Mouse (Mus musculus) cerebral cortex, adult 2 months (tissue): Measurements from ENCODE around the gene Ncs1.

Source experiments
- WGBS: fragments of 180-500 bp; shearing (Covaris S2); methylation state at CpG from one replicate; pipeline ENCODE4 v1.1.7; 2018; 5-methylcytosine and 5-hydroxymethylcytosine counted together

The Ncs1 gene

DNA sequence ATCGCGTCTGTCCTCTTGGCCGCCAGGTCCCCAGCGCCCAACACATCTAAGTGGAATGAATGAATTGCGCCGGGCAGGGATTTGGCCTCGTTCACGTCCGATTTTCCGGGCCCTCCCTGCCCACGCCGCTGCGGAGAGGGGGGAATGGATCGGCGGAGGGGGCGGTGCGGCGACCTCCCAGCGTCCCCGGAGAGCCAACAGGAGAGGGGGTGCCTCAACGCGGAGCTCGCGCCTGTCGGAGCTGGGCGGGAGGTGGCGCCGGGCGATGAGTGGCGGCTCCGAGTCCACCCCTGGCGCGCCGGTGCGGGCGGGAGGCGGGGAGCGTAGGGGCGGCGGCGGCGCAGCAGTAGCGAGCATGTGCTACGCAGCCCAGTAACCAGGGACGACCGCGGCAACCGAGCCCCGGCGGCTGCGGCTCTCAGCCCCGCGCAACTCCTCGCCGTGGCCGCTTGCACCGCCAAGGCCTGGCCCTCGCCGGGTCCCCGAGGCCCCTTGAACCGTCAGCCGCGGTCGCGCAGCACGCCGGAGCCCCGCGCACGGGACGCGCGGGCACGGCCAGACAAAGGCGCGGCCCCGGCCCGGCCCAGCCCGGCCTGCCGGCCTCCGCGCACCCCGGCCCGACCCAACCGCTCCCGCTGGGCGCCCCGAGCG, at the start of gene Ncs1:
TSS of gene Ncs1 (plus strand) at position 333 of the 651 bp plus-strand sequence.
- under 1% methylated on average over 89 of the region's 89 CpGs for WGBS

DNA sequence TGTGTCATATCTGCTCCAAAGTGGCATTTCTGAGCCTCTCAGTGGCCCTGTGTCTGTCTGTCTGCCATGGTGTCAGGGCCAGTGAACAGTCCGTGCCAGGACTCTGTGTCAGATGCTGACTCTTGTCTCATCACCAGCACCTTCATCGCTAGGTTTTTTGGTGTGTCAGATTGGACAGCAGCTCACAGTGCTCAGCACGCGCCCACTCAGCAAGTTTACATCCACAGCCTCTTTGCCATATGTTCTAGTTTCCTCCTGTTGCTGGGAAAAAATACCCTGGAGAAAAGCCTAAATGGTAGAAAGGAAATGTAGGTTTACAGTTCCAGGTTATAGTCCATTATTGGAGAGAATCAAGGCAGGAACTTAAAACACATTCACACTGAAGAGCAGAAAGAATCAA, 47.0 kb upstream of the Ncs1 start:
- 63% methylated on average over 4 of the region's 4 CpGs for WGBS

DNA sequence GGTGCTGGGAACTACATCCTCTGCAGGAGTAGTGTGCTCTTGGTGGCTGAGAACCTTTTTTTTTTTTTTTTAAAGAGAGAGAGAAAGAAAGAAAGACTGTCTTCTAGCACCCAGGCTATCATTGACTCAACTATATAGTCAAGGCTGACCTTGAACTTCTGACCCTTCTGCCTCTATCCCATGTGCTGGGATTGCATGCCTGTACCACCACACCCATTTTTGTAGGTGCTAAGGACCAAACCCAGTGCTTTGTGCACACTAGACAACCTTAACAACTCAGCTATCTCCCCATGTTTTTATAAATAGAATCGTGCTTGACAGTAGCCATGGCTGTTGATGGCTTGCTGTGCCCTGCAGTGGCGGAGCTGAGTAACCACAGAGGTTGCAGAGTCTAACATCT, 45.6 kb upstream of the Ncs1 start:
- WGBS = 97% methylated on average over 2 of the region's 2 CpGs

DNA sequence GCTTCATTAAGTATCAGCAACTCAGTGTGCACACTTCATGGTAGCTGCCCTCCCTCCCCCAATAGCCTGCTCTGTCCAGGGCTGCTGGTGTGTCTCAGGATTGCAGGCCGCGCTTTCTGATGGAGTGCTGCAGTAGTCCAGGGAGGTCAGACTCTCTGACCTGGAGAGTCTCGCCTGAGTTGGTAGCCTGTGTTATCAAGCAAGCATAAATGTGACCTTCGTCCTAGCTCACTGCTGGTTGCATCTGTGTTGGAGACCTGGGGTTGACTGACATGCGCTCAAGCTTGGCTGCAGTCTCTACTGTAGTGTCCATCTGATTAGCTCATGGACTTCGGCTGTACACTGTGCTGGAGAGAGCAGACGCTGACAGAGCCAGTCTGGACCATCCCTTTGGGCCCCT, 43.8 kb upstream of the Ncs1 start:
- WGBS = 89% methylated on average over 7 of the region's 7 CpGs

DNA sequence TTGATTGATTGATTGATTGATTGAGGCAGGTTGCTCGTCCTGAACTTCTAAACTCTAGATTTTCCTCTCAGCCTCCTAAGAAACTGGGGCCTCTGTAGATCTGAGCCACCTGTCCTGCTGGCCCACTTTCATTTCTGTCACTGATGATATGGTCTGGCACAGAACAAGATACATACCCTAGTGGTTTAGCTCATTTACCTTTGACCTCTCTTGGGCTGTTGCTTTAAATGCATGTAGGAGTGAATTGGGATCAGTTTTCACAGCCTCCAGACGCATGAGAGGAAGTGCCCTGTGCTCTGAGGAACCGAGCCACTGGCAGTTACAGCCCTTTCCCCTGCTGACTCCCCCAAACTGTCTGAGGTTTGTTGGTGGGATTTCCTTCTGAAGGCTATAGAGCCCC, 43.3 kb upstream of the Ncs1 start:
- 86% methylated on average over 3 of the region's 3 CpGs for WGBS

DNA sequence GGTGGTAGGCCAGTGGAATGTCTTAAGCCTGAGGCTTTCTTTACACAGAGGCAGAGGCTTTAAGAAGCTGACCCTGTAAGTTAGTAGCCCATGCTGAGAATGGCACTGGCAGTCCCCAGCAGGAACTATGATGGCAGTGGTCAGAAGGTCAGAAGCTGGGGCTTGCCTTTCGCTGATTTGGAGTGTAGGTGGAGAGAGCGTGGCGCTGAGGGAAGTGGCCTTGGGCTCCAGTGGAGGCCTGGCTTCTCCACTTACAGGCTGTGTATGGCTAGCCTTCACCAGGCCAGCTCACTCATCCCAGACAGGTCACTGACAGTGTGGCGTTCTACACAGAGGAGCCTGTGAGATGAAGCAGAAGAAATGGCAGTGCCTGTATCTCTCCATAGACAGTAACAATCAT, 42.7 kb upstream of the Ncs1 start:
- WGBS = 89% methylated on average over 4 of the region's 4 CpGs

DNA sequence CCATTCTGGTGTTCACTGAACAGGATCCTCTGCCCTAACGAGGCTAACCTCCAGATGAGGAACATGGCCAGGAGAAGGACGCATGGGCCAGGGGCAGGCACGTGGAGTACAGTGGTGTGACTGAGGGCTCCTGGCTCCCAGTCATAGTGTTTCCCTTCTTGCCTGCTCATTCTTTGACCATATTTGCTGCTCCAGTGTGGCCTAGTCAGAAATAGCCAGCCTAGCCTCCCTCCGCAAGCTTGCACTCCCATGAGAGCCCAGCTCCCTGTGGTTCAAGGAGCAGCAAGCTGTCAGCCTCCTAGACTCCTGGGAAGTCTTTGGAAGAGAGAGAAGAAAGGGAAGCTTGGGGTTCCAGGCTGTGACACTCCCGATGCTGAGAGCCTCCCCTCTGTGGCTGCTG, 40.9 kb upstream of the Ncs1 start:
- 87% methylated on average over 5 of the region's 5 CpGs for WGBS

DNA sequence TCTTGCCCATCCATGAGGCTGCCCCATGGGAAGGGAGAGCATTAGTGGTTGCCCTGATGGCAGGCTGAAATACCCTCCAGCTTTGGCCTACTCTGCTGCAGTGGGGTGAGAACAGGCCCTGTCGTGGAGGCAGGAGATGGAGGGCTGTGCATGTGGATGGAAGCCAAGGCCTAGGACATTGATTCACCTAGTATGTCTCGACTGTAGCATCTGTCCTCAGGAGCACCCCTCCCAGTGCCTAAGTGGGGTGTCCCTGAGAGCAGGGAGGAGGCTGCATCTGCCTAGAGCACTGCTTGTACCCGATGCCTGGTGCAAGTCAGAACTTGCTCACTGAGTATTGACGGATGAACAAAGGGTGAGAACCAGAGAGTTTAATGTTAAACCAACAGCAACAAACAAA, 39.4 kb upstream of the Ncs1 start:
- WGBS = 50% methylated on average over 4 of the region's 4 CpGs

DNA sequence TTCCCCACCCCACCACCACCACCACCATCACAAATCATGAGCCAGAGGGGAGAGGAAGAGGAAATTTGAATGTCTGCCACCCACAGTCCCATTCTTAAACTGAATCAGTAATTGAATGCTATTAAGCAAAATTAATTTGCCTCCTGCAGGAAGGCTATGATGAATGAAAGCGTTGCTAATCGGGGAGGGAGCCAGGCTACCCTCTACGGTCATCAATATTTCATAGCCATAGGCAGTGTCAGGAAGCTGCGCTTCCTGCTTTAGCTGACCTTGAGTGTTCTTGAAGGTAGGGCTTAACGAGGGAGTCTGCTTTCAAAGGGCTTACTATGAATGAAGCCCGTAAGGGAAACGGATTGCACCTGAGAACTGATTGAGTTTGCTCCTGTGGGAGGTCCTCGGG, 38.7 kb upstream of the Ncs1 start:
- WGBS = 75% methylated on average over 8 of the region's 8 CpGs

DNA sequence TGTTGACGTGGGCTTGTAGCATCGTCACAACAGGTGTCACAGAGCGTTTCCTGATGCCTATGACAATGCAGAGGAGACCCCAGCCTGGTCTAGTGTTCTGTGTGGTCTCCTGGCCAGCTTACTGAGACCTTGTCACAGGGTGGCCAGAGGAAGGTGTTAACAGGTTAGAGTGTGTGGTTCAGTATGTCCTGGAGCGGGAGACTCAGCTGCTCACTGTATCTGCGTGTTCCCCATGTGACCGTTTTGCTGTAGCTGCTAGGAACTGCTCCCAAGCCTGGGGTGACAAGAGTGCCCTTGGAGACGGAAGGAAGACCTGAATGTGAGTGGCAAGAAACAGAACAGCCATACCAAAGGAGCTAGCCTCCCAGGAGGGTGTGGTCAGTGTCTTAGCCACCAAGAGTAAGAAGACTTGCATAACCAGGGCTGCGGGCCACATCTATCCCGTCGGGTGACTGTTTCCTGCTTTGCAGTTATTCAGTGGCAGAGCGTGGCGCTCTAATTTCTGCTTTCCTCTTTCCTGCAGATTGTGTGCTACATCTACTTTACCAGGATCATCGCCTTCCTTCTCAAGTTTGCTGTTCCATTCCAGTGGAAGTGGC, 37.0 kb upstream of the Ncs1 start:
- WGBS = 91% methylated on average over 13 of the region's 13 CpGs

DNA sequence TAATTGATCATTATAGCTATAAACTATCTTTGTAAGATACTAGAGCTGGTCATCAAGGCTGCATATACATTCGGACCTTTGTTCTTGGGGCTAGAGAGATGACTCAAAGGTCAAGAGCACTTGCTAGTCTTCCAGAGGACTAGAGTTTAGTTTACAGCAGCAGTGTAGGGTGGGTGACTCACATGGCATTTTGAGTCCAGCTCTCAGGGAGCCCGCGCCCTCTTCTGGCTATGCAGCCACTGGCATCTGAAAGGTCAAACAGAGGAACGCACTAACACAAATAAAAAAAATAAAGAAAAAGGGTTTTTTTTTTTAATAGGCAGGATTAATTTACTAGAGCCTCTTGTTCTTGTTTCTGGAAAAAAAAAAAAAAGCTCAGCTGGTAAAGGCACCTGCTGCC, 36.1 kb upstream of the Ncs1 start:
- 87% methylated on average over 4 of the region's 4 CpGs for WGBS

DNA sequence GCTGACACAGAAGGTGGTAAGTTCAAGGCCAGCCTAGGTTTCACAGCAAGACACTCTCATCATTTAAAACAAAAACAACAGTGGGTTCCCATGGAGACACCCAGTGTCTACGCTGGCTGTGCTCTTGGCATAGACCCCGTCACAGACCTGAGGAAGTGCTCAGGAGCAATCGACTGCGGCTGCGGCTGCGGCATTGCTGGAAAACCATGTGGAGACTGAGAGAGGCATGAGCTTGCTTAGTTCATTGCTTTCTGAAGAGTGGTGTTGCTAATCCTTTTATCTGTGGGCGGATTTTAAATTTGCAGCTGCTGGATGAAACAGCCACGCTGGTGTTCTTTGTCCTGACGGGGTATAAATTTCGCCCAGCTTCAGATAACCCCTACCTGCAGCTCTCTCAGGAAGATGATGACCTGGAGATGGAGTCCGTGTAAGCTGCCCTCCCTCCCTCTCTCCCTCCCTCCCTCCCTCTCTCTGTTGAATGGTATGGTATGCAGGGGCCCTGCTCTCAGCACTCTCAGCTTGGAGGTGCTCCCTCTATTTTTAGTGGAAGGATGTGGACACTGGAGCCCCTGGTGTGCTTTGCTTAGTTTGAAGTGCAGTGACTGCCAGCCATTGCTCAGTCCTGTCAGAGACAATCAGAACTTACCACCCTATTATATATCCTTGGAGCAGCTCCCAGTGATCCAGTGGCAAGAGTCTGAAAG, 35.3 kb upstream of the Ncs1 start:
- 39% methylated on average over 11 of the region's 11 CpGs for WGBS

DNA sequence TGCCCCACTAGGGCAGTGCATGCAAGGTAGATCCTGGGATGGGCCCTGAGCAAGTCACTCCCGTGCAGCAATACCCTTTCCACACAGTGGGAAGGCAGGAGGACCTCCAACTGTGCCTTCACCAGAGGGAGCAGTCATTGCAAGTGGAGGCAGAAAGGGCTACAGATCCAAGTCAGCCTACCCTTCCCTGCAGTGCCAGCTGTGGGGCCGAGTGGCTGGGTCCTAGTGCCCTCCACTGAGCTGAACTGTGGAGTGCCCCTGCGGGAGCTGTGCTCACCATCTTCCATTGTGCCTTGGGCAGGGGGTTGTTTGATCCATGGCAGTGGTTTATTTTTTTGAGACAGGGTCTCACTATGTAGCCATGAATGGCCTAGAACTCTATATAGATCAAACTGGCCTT, 34.4 kb upstream of the Ncs1 start:
- WGBS = 66% methylated on average over 3 of the region's 3 CpGs

DNA sequence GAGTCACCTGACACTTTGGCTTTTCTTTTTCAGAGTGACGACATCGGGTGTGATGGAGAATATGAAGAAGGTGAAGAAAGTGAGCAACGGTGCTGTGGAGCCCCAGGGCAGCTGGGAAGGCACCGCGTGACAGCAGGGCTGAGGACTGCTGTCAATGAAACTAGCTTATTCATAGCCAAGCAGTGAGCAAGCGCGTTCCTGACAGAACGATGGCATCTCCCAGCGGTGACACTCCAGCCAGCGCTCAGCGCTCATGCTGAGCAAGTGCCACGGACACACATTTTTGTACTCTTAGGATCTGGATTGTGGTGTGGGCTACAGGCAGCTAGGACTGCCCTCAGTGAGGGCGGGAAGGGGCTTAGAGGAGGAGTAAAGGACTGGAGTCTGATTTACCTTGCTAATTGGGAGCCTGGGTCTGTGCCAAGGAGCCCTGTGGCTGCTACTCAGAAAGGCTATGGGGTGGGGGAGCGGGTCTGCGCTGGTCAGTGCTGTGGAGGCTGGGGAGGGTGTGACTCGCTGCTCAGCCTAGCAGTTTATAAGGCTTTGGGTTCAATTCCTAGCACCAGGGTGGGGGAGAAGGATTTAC, 31.3 kb upstream of the Ncs1 start:
- WGBS = 62% methylated on average over 16 of the region's 16 CpGs

DNA sequence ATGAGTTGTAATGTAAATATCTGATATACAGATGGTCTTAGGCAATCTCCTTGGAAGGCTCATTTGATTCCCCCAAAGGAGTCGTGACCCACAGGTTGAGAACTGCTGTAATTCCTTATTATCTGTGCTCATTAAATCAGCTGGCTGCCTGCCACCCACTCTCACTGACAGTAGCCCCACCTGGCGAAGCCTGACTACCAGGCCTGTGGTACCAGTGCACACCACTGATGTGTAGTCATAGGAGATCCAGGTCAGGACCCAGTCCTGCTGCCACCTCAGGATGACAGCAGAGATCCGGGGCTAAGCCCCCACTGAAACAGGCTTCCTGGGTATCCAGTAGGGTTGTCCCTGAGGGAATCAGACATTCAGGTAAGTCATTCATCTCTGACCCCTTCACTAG, 27.0 kb upstream of the Ncs1 start:
- 76% methylated on average over 3 of the region's 3 CpGs for WGBS

DNA sequence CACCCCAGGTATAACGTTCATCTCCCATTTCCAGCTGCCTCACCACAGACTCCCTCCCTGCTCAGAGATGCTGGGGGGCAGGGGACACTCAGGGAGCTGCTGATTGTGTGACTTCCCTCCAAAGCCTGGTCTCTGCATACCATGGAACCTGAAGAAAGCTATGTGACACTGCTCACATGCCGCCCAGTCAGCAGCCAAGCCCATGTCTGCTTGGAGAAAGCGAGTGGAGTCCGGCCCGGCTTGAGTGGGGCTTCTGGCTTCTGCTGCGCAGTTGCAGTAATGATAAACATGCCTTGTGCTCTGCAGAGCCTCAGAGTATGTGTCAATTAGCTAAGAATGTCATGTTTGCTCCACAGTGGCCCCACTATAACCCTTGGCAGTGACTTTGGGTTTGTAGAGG, 26.2 kb upstream of the Ncs1 start:
- WGBS = 89% methylated on average over 6 of the region's 6 CpGs

DNA sequence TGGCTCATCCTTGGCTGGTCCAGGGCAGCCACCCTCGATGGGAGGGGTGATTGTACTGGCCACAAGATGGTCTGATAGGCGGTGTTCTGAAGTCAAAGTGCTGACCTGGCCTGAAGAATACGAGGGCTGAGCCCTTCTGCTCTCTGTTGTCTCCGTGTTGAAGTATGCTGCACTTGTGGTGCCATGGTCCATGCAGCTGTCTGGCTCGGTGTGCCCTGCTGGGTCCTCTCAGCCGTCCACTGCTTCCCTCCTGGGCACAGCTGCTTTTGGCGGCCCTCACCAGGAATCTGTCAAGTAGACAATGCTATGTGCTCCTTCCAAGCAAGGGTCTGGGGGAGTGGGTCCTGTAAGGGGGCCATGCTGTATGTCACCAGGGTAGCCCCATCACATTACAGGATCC, 24.8 kb upstream of the Ncs1 start:
- WGBS = 58% methylated on average over 7 of the region's 7 CpGs

DNA sequence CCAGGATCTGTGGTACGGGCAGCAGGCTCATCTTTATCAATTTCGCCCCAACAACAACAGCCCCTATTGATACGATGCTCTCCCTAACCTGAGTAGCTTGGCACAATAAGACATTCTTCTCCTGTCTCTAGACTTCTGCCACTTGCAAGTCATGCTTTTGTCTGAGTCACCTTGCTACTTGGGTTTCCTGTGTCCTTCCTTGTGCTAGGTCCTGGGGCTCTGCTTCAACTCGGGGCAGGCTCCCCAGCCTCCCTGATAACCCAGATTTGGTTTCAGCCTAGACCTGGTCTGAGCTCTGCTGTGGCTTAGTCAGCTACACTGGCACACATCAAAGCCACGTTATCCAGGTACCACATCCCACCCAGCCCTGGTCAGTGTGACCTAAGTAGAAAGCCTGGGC, 24.0 kb upstream of the Ncs1 start:
- WGBS = 72% methylated on average over 5 of the region's 5 CpGs

DNA sequence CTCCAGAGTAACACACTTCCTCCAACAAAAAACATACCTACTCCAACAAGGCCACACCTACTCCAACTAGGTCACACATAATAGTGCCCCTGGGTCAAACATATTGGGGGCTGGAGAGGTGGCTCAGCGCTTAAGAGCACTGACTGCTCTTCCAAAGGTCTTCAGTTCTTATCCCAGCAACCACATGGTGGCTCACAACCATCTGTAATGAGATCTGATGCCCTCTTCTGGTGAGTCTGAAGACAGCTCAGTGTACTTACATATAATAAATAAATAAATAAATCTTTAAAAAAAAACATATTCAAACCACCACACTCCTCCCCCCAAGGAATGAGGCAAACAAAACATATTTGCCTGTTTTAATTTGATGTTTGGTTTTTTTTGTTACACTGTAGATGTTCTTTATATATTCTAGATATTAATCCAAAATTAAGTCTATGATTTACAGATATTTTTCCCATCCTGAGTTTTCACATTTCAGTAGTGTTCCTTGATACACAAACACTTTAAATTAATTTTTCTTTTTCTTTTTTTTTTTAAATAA, 16.8 kb upstream of the Ncs1 start:
- WGBS = 64% methylated on average over 1 of the region's 1 CpGs

DNA sequence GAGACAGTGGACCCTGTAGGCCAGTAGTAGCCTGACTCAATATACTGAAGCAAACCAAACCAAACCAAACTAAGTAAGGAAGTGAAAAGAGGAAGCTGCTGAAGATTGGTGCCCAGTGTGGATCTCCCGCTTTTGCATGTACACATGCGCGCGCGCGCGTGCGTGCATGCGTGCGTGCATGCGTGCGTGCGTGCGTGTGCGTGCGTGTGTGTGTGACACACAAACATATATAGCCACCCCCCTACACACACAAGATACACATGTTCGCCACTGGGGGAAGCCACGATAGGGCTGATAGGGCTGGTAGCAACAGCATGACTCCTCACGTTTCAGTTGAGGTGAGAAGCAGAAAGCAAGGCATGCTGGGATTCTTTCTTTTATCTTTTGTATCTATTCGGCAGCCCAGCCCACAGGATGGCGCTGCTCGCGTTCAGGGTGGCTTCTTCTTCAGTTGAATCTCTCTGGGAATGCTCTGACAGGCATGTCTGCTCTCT, 6.4 kb upstream of the Ncs1 start:
- 47% methylated on average over 23 of the region's 23 CpGs for WGBS

DNA sequence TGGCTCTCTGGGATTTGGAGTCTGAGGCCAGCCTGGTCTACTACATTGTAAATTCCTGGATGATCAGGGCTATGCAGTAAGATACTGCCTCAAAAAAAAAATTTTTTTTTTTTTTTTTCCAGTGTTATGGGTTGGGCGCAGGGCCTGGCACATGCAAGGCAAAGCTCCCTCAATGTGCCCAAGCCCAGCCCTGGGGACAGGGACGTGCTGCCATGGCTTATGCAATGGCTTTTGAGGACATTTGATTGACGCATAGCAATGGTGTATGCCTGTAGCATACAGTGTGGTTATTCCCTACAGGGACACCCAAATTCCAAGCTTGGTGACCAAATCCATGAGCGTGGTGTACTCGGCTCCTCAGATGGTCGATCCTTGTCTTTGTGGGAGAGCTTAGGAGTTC, 5.8 kb upstream of the Ncs1 start:
- 84% methylated on average over 6 of the region's 6 CpGs for WGBS

DNA sequence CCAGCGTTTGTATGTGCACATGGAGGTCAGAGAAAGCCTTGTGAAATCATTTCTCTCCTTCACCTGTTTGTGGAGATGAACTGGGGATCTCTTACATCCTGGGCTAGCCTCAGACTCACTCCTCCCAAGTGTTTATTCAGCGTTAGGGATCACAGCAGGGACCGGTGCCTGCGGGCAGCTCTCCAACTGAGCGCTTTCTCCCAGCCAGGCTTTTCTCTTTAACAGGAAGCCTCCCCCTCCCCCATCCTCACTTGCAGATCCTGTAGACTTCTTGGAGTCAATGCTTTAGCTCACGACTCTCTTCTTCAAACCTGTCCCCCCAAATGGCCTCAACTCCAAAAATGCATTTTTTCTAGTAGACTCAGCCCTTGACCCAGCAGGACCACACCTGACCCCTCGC, 4.0 kb upstream of the Ncs1 start:
- WGBS = 19% methylated on average over 7 of the region's 7 CpGs

DNA sequence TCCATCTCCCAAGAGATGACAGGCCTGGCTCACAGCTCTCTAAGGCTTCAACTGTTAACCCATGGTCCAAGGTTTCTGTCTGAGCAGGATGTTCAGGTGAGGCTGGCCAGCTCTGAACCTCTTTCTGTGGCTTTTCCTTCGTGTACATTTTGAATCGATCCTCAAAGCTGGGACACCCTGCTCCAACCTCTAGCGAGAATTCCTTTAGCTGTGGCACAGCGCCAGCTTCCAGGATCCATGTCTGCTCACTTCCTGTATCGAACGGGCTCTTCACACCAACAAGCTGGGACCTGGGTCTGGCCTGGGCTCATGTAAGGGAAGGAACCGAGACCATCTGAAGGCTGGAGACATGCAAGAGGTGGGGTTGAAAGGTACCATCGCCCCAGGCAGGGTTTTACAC, 1.4 kb upstream of the Ncs1 start:
- 77% methylated on average over 8 of the region's 8 CpGs for WGBS
